Mouse (Mus musculus): ENCODE measurements around the gene Mus81. TPM values are rescaled to one million over a fixed set of nuclear protein-coding genes. Genes with fewer than 3 reads are reported as not detected.

The Mus81 gene
- total RNA-seq, 2 experiments from 2014 or later: 11.4 to 40.6 TPM

GRCm38 (mm10) chr19:5474281-5475068 lies 13.7 kb downstream of the Mus81 start:
- no peak for ATAC-seq (replicated peaks; ENCODE audit: low FRiP score, low TSS enrichment, poor library complexity, severe bottlenecking)

- ATAC-seq (replicated peaks; ENCODE audit: low FRiP score, low TSS enrichment, poor library complexity, severe bottlenecking): peak; percentile 45; the same call in 1 of the 2 replicates
Observed at GRCm38 (mm10) chr19:5473720-5474119, 14.5 kb downstream of the Mus81 start, which contains the start of gene Efemp2. Gene Efemp2, plus strand, starts transcription at chr19:5473954.

- no peak for ATAC-seq (replicated peaks; ENCODE audit: low FRiP score, low TSS enrichment, poor library complexity, severe bottlenecking)
Observed at GRCm38 (mm10) chr19:5472857-5473256, 15.3 kb downstream of the Mus81 start.

GRCm38 (mm10) chr19:5471846-5472245 lies 16.4 kb downstream of the Mus81 start:
- ATAC-seq (replicated peaks; ENCODE audit: low FRiP score, low TSS enrichment, poor library complexity, severe bottlenecking): no peak

GRCm38 (mm10) chr19:5468374-5468773 lies 19.8 kb downstream of the Mus81 start, which contains the start of gene Ctsw:
Gene Ctsw, minus strand, starts transcription at chr19:5468507.
- ATAC-seq (replicated peaks; ENCODE audit: low FRiP score, low TSS enrichment, poor library complexity, severe bottlenecking): no peak

GRCm38 (mm10) chr19:5466916-5467500 lies 21.2 kb downstream of the Mus81 start:
- no peak for ATAC-seq (replicated peaks; ENCODE audit: low FRiP score, low TSS enrichment, poor library complexity, severe bottlenecking)

GRCm38 (mm10) chr19:5465037-5465436 lies 23.2 kb downstream of the Mus81 start:
- no peak for ATAC-seq (replicated peaks; ENCODE audit: low FRiP score, low TSS enrichment, poor library complexity, severe bottlenecking)

- ATAC-seq (replicated peaks; ENCODE audit: low FRiP score, low TSS enrichment, poor library complexity, severe bottlenecking): no peak
Observed at GRCm38 (mm10) chr19:5463791-5464562, 24.2 kb downstream of the Mus81 start.

- no peak for ATAC-seq (replicated peaks; ENCODE audit: low FRiP score, low TSS enrichment, poor library complexity, severe bottlenecking)
Observed at GRCm38 (mm10) chr19:5463212-5463611, 25.0 kb downstream of the Mus81 start.

- ATAC-seq (replicated peaks; ENCODE audit: low FRiP score, low TSS enrichment, poor library complexity, severe bottlenecking): no peak
Observed at GRCm38 (mm10) chr19:5461411-5461810, 26.8 kb downstream of the Mus81 start.

- ATAC-seq (replicated peaks; ENCODE audit: low FRiP score, low TSS enrichment, poor library complexity, severe bottlenecking): peak; percentile 69; the same call in 1 of the 2 replicates
Observed at GRCm38 (mm10) chr19:5460465-5460911, 27.7 kb downstream of the Mus81 start, which contains the start of gene Fibp. Gene Fibp, plus strand, starts transcription at chr19:5460615.

GRCm38 (mm10) chr19:5459896-5460295 lies 28.3 kb downstream of the Mus81 start:
- no peak for ATAC-seq (replicated peaks; ENCODE audit: low FRiP score, low TSS enrichment, poor library complexity, severe bottlenecking)

- ATAC-seq (replicated peaks; ENCODE audit: low FRiP score, low TSS enrichment, poor library complexity, severe bottlenecking): no peak
Observed at GRCm38 (mm10) chr19:5459019-5459418, 29.2 kb downstream of the Mus81 start.

- ATAC-seq (replicated peaks; ENCODE audit: low FRiP score, low TSS enrichment, poor library complexity, severe bottlenecking): no peak
Observed at GRCm38 (mm10) chr19:5457746-5458442, 30.3 kb downstream of the Mus81 start, which contains the start of gene Ccdc85b. Gene Ccdc85b, minus strand, starts transcription at chr19:5457894.

GRCm38 (mm10) chr19:5456922-5457745 lies 31.1 kb downstream of the Mus81 start:
- peak; percentile 89 for ATAC-seq (replicated peaks; ENCODE audit: low FRiP score, low TSS enrichment, poor library complexity, severe bottlenecking)

GRCm38 (mm10) chr19:5456241-5456921 lies 31.8 kb downstream of the Mus81 start:
- ATAC-seq (replicated peaks; ENCODE audit: low FRiP score, low TSS enrichment, poor library complexity, severe bottlenecking): no peak

- no peak for ATAC-seq (replicated peaks; ENCODE audit: low FRiP score, low TSS enrichment, poor library complexity, severe bottlenecking)
Observed at GRCm38 (mm10) chr19:5455568-5455967, 32.6 kb downstream of the Mus81 start.

GRCm38 (mm10) chr19:5455037-5455436 lies 33.2 kb downstream of the Mus81 start:
- no peak for ATAC-seq (replicated peaks; ENCODE audit: low FRiP score, low TSS enrichment, poor library complexity, severe bottlenecking)

All from megakaryocyte-erythroid progenitor cell, adult 5-6 weeks (primary cell).